Mouse (Mus musculus) midbrain, embryonic 11.5 days (tissue): ENCODE data around the gene Mup5. TPM values are rescaled to one million over a fixed set of nuclear protein-coding genes. Genes with fewer than 3 reads are reported as not detected.
A peak's percentile ranks its signal among the peaks of the same experiment; 100 is the strongest.
"Not testable (repeated sequence)": the region's sequence is repeated elsewhere in the genome, so short reads cannot be mapped to it uniquely, and the experiment has no call there.

Source experiments
- ATAC-seq: fragments of 200-750 bp; cut with Nextera tagmentation; 2 replicates; pipeline ENCODE4 v1.8.0; 2017; ENCODE audit warnings: moderate TSS enrichment, moderate library complexity; ENCODE audit not compliant: low FRiP score
- DNase-seq: peaks from one replicate; pipeline ENCODE4 v3.0.0; 2015; ENCODE audit warnings: low spot score; ENCODE audit errors: missing footprints
- H3K27ac ChIP-seq: fragments of 300-500 bp; sonication (generic); 2 replicates; pipeline ENCODE4 v1.5.1; 2014; ENCODE audit warnings: low read depth, low read length
- H3K27me3 ChIP-seq: fragments of 300-500 bp; sonication (generic); 2 replicates; pipeline ENCODE4 v1.6.1; 2014; ENCODE audit warnings: mild to moderate bottlenecking, low read length, moderate library complexity, mixed read lengths; ENCODE audit not compliant: control insufficient read depth, insufficient read depth
- H3K36me3 ChIP-seq: fragments of 300-500 bp; sonication (generic); 2 replicates; pipeline ENCODE4 v1.6.1; 2014; ENCODE audit warnings: mild to moderate bottlenecking, low read length, moderate library complexity, mixed read lengths; ENCODE audit not compliant: control insufficient read depth, insufficient read depth
- H3K4me1 ChIP-seq: fragments of 300-500 bp; sonication (generic); 2 replicates; pipeline ENCODE4 v1.6.1; 2014; ENCODE audit warnings: low read length; ENCODE audit not compliant: control insufficient read depth, insufficient read depth
- H3K4me2 ChIP-seq: fragments of 300-500 bp; sonication (generic); 2 replicates; pipeline ENCODE4 v1.6.1; 2014; ENCODE audit warnings: mild to moderate bottlenecking, moderate library complexity
- H3K4me3 ChIP-seq: fragments of 300-500 bp; sonication (generic); 2 replicates; pipeline ENCODE4 v1.5.1; 2014; ENCODE audit warnings: low read depth, low read length
- H3K9ac ChIP-seq: fragments of 300-500 bp; sonication (generic); 2 replicates; pipeline ENCODE4 v1.6.1; 2014; ENCODE audit warnings: low read length
- H3K9me3 ChIP-seq: fragments of 300-500 bp; sonication (generic); 2 replicates; pipeline ENCODE4 v1.6.1; 2016; ENCODE audit warnings: low read length; ENCODE audit not compliant: control insufficient read depth
- WGBS: fragments of 180-500 bp; shearing (Covaris S2); extraction: QIAGEN DNeasy Blood & Tissue Kit; methylation state at CpG from one replicate; pipeline ENCODE4 v1.1.7; 2014; 5-methylcytosine and 5-hydroxymethylcytosine counted together
- polyA plus RNA-seq: library from polyadenylated mRNA; unstranded; fragments of >200 nt; fragmentation: Nextera tagmentation; extraction: Ambion mirVana; gene quantifications from 2 replicates; pipeline ENCODE4 v1.2.1, GENCODE M21; 2014

Mup5 gene
- polyA plus RNA-seq, 1 experiment from 2014 or later = not detected

DNA sequence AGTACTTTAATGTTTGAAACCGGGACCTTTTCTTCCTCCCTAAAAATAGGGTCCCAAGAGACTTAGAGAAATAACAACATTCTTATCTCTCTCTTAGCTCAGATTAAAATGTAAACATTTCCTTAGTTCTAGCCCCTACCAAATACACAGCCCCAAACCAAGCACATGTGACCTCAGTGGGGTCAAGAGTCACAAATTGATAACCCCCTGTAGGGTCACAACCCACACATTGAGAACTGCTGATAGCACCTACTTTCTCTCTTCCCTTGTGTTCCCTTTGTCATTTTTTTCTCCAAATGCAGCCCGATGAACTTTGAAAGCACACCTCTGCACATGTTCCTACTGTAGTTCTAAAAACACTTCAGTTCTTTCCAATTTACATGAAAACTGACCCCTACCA is 19.4 kb downstream of the Mup5 start:
- ATAC-seq (no peak), DNase-seq (no peak)
- no peak overlapping the region for H3K4me2 ChIP-seq
- no peaks in the 10 kb centered on the region for H3K9me3 ChIP-seq
- 82% methylated on average over 2 of the region's 2 CpGs for WGBS
- no peak overlapping the region for H3K27ac ChIP-seq
- H3K9ac ChIP-seq = no peak overlapping the region
- no peaks in the 10 kb centered on the region for H3K27me3 ChIP-seq
- no peak overlapping the region for H3K4me3 ChIP-seq
- no peaks in the 10 kb centered on the region for H3K4me1 ChIP-seq
- H3K36me3 ChIP-seq = no peaks in the 10 kb centered on the region

DNA sequence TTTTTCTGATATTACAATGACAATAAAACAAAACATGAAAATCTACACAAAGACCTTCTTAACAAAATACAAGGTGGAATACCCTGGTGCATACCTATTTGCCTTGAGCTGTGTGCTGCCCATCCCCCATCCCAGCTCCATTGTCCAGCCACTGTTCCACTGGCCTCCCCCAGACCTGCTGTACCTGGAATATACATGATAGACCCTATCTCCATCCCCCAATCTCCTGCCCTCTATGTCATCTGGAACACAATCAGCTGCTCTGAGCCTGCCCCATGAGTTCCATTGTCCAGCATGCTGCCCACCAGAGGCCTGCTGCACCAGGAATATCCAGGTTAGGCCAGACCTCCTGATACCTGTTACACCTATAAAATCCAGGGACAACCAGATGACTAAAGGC is 21.6 kb downstream of the Mup5 start:
- Histone ChIP-seq H3K27ac (no peak overlapping the region), H3K4me1 (no peaks in the 10 kb centered on the region), H3K9me3 (no peaks in the 10 kb centered on the region), H3K36me3 (no peaks in the 10 kb centered on the region), H3K27me3 (no peaks in the 10 kb centered on the region), H3K4me2 (no peak overlapping the region), H3K4me3 (no peak overlapping the region), H3K9ac (no peak overlapping the region)
- ATAC-seq (peak; percentile 58), DNase-seq (no peak)

DNA sequence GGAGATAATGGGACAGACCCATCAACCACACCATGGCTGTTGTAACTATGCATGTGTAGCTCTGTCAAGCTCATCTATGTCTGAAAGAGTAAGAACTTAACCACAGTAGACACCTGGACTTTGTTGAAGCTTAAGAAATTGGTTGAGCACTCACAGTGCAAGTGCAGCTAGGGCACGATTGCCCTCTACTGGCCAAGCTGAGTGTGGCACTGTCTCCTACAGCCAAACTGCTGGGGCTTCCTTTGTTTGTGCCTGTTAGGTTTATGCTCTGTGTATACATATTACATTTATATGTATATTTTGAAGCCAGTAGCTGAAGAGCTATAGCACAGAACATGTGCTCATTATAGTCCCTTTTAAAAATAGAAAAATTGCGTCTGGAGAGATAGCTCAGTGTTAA is 23.8 kb downstream of the Mup5 start:
- WGBS = 22% methylated on average over 2 of the region's 2 CpGs
- DNase-seq = peak; percentile 89
- not testable (repeated sequence) for ATAC-seq, H3K4me1 ChIP-seq, H3K36me3 ChIP-seq, H3K4me3 ChIP-seq, H3K4me2 ChIP-seq, H3K9ac ChIP-seq, H3K9me3 ChIP-seq, H3K27ac ChIP-seq, H3K27me3 ChIP-seq

DNA sequence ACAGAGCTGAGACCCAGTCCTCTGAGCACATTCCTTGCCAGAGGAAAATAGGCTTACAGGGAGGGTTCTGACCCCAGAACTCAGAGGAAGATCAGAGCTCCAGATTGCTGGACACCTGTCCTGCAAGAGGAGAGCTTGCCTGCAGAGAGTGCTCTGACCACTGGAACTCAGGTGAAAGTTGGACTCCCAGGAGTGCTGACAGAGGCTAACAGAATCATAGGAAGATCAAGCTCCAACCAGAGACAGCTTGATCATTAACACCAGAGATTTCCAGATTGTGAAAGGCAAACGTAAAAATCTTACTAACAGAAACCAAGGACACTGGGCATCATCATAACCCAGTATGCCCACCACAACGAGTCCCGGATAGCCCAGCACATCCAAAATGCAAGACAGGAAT is 26.1 kb downstream of the Mup5 start:
- not testable (repeated sequence) for H3K4me1 ChIP-seq, H3K36me3 ChIP-seq, H3K4me3 ChIP-seq, H3K4me2 ChIP-seq, DNase-seq, H3K27ac ChIP-seq, ATAC-seq, H3K9me3 ChIP-seq, H3K9ac ChIP-seq, H3K27me3 ChIP-seq
- WGBS = 79% methylated on average over 3 of the region's 3 CpGs

DNA sequence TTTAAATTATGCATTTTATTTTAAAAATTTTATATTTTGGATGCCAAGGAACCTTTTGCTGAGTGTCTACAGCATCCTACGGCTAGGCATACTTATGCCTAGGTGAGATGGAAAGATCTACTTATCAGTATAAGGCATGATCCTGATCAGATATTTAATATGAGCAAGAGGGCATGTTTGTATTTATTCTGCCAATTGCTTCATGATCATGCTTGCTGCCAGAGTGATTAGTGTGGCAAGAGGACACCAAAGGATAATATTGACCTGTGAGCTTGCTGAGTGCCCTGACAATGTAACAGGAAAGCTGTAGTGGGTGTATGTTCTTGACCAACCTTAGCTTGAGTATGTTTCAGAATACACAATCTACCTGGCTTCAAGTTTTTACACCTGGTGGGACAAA is 45.3 kb downstream of the Mup5 start:
- 92% methylated on average over 1 of the region's 1 CpGs for WGBS
- H3K36me3 ChIP-seq, ATAC-seq: not testable (repeated sequence)

DNA sequence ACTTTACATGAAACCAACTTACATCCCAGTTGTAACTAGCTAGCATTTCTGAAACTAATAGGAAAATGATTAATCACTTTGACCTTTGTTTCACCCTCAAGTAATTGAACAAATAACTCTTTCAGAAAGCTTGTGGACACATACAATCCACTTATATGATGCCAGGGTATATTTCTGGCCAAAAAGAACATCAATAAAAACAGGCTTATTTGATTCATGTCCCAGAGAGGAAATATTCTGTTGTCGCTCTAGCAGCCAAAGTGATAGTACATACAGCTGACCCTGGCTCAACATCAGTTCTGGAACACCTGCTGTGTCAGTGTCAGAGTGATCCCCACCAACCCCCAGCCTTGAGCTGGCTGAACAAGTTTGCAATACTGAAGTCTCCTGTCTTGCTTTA is 50.8 kb downstream of the Mup5 start:
- H3K4me1 ChIP-seq, H3K27me3 ChIP-seq, H3K9me3 ChIP-seq, H3K4me2 ChIP-seq, H3K27ac ChIP-seq, H3K4me3 ChIP-seq, DNase-seq, H3K36me3 ChIP-seq, ATAC-seq, H3K9ac ChIP-seq: not testable (repeated sequence)
- 90% methylated on average over 1 of the region's 1 CpGs for WGBS

More for the DNA sequence above, 45.3 kb downstream of the Mup5 start:
- not testable (repeated sequence) for H3K27me3 ChIP-seq, H3K4me1 ChIP-seq, H3K9me3 ChIP-seq, H3K4me3 ChIP-seq, H3K27ac ChIP-seq, H3K4me2 ChIP-seq, H3K9ac ChIP-seq, DNase-seq

DNA sequence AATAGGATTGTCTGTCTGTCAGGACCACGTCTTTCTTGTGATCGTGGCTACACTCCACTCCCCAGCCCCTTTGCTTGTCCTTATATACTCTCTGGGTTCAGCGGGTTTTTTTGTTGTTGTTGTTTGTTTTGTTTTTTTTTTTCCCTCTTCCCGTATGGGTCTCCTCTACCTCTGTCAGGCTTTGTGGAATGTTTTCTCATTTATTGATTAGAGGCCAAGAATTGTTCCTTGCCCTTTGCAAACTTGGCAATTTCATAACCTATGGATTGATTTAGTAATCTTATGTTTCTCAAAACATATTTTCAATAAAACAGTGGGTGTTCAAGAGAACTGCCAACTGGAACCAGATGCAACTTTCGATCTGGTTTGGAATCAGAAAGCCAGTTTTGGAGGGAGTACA is 52.9 kb downstream of the Mup5 start, which contains the start of gene Mup19:
TSS of gene Mup19 (minus strand) at position 101 of the 400 bp plus-strand sequence.
- ATAC-seq, H3K4me1 ChIP-seq, H3K4me2 ChIP-seq, H3K9me3 ChIP-seq, H3K4me3 ChIP-seq, H3K36me3 ChIP-seq, DNase-seq, H3K9ac ChIP-seq, H3K27ac ChIP-seq, H3K27me3 ChIP-seq: not testable (repeated sequence)
- WGBS = 93% methylated on average over 1 of the region's 5 CpGs

Other genes with a start within 250 kb of the Mup5 start
- not detected in 2 replicates for gene Mup17, start 239.4 kb downstream of the Mup5 start, polyA plus RNA-seq
- not detected in 2 replicates for gene Mup18, start 161.1 kb downstream of the Mup5 start, polyA plus RNA-seq
- gene Mup19, start 53.0 kb downstream of the Mup5 start, polyA plus RNA-seq = not detected in 2 replicates
- gene Mup20, start 218.9 kb upstream of the Mup5 start, polyA plus RNA-seq = not detected in 2 replicates